Mouse (Mus musculus) liver, postnatal 0 days (tissue): ENCODE data around the gene Ubl5. TPM values are rescaled to one million over a fixed set of nuclear protein-coding genes. Genes with fewer than 3 reads are reported as not detected.
A peak's percentile ranks its signal among the peaks of the same experiment; 100 is the strongest.
"Not testable (repeated sequence)": the region's sequence is repeated elsewhere in the genome, so short reads cannot be mapped to it uniquely, and the experiment has no call there.

Experiments used
- ATAC-seq: fragments of 200-750 bp; cut with Nextera tagmentation; 2 replicates; pipeline ENCODE4 v1.8.0; 2017; ENCODE audit warnings: mild to moderate bottlenecking, moderate library complexity
- DNase-seq: peaks from one replicate; pipeline ENCODE4 v3.0.0-alpha.2; 2016
- H3K27ac ChIP-seq: fragments of 300-500 bp; sonication (generic); 2 replicates; pipeline ENCODE4 v1.5.1; 2014; ENCODE audit warnings: antibody characterized with exemption, moderate library complexity, mild to moderate bottlenecking, low read depth
- H3K27me3 ChIP-seq: fragments of 300-500 bp; sonication (generic); 2 replicates; pipeline ENCODE4 v1.6.1; 2014; ENCODE audit warnings: low read length, control low read depth, mixed read lengths; ENCODE audit not compliant: insufficient read depth
- H3K36me3 ChIP-seq: fragments of 300-500 bp; sonication (generic); replicated peaks from 2 replicates; pipeline ENCODE4 v1.6.1; 2014; ENCODE audit warnings: mild to moderate bottlenecking, control low read depth, low read length, moderate library complexity, mixed read lengths; ENCODE audit not compliant: insufficient read depth
- H3K4me1 ChIP-seq: fragments of 300-500 bp; sonication (generic); 2 replicates; pipeline ENCODE4 v1.6.1; 2014; ENCODE audit warnings: antibody characterized with exemption, mild to moderate bottlenecking, control low read depth; ENCODE audit not compliant: insufficient read depth
- H3K4me2 ChIP-seq: fragments of 300-500 bp; sonication (generic); 2 replicates; pipeline ENCODE4 v1.6.1; 2014; ENCODE audit warnings: low read depth, mild to moderate bottlenecking, low read length, moderate library complexity, mixed read lengths
- H3K4me3 ChIP-seq: fragments of 300-500 bp; sonication (generic); 2 replicates; pipeline ENCODE4 v1.5.1; 2014; ENCODE audit warnings: low read depth, low read length
- H3K9ac ChIP-seq: fragments of 300-500 bp; sonication (generic); replicated peaks from 2 replicates; pipeline ENCODE4 v1.6.1; 2014; ENCODE audit warnings: mild to moderate bottlenecking, moderate library complexity
- H3K9me3 ChIP-seq: fragments of 300-500 bp; sonication (generic); 2 replicates; pipeline ENCODE4 v1.6.1; 2016; ENCODE audit warnings: mild to moderate bottlenecking, control low read depth, low read length, mixed read lengths
- CTCF ChIP-seq: sonication (generic); IDR thresholded peaks from 2 replicates; pipeline ENCODE4 v1.5.1; 2016; ENCODE audit warnings: antibody characterized with exemption, low read depth
- EP300 ChIP-seq: IDR thresholded peaks from 2 replicates; pipeline ENCODE4 v1.6.1; 2016; ENCODE audit warnings: antibody characterized with exemption, low read depth, mild to moderate bottlenecking
- WGBS: fragments of 180-500 bp; shearing (Covaris S2); extraction: QIAGEN DNeasy Blood & Tissue Kit; methylation state at CpG from one replicate; pipeline ENCODE4 v1.1.7; 2014; ENCODE audit not compliant: insufficient replicate concordance; 5-methylcytosine and 5-hydroxymethylcytosine counted together
- polyA plus RNA-seq: library from polyadenylated mRNA; unstranded; fragments of >200 nt; fragmentation: Nextera tagmentation; extraction: Ambion mirVana; gene quantifications from 2 replicates; pipeline ENCODE4 v1.2.1, GENCODE M21; 2015

Gene Ubl5
- polyA plus RNA-seq, 1 experiment from 2014 or later = 257 TPM

GRCm38 (mm10) chr9:20689403-20689802 is 46.7 kb downstream of the Ubl5 start:
- DNase-seq (no peak), ATAC-seq (no peak)
- TF ChIP-seq CTCF = no peak
- TF ChIP-seq EP300 = no peak
- H3K4me1 ChIP-seq = no peaks in the 10 kb centered on the region
- no peak overlapping the region for H3K4me2 ChIP-seq
- H3K9me3 ChIP-seq = no peaks in the 10 kb centered on the region
- H3K27me3 ChIP-seq = no peaks in the 10 kb centered on the region
- H3K36me3 ChIP-seq = no peaks in the 10 kb centered on the region
- H3K9ac ChIP-seq = no peak overlapping the region
- 43% methylated on average over 1 of the region's 1 CpGs for WGBS
- H3K27ac ChIP-seq = no peak overlapping the region
- no peak overlapping the region for H3K4me3 ChIP-seq

GRCm38 (mm10) chr9:20689913-20690312 is 47.2 kb downstream of the Ubl5 start:
- no peak overlapping the region for H3K27ac ChIP-seq
- H3K4me2 ChIP-seq = no peak overlapping the region
- no peak for DNase-seq
- H3K4me3 ChIP-seq = no peak overlapping the region
- no peaks in the 10 kb centered on the region for H3K36me3 ChIP-seq
- no peak overlapping the region for H3K9ac ChIP-seq
- 0 out of 2 replicates have a peak, but pooled peaks cover 3% of the 10 kb centered on the region for H3K27me3 ChIP-seq
- no peak for ATAC-seq
- 29% methylated on average over 4 of the region's 4 CpGs for WGBS
- no peaks in the 10 kb centered on the region for H3K9me3 ChIP-seq
- TF ChIP-seq EP300 (no peak), CTCF (no peak)
- H3K4me1 ChIP-seq = no peaks in the 10 kb centered on the region

GRCm38 (mm10) chr9:20690449-20690848 is 47.8 kb downstream of the Ubl5 start:
- not testable (repeated sequence) for DNase-seq, H3K4me2 ChIP-seq, H3K9ac ChIP-seq, H3K4me1 ChIP-seq, H3K27me3 ChIP-seq, H3K27ac ChIP-seq, H3K4me3 ChIP-seq, H3K9me3 ChIP-seq, H3K36me3 ChIP-seq, ATAC-seq
- WGBS = 78% methylated on average over 2 of the region's 2 CpGs

GRCm38 (mm10) chr9:20692863-20693262 is 50.2 kb downstream of the Ubl5 start:
- peaks cover 8% of the 10 kb centered on the region; the same call in 1 of the 2 replicates for H3K27me3 ChIP-seq
- 79% methylated on average over 3 of the region's 3 CpGs for WGBS
- no peak overlapping the region for H3K4me3 ChIP-seq
- no peak overlapping the region for H3K9ac ChIP-seq
- H3K9me3 ChIP-seq = no peaks in the 10 kb centered on the region
- TF ChIP-seq EP300 = no peak
- TF ChIP-seq CTCF = no peak
- no peaks in the 10 kb centered on the region for H3K36me3 ChIP-seq
- ATAC-seq (no peak), DNase-seq (no peak)
- H3K4me2 ChIP-seq = no peak overlapping the region
- no peak overlapping the region for H3K27ac ChIP-seq
- H3K4me1 ChIP-seq = no peaks in the 10 kb centered on the region

GRCm38 (mm10) chr9:20694721-20695235 is 52.1 kb downstream of the Ubl5 start:
- TF ChIP-seq EP300 (no peak), CTCF (no peak)
- H3K27ac ChIP-seq = no peak overlapping the region
- DNase-seq (no peak), ATAC-seq (no peak)
- H3K36me3 ChIP-seq = no peaks in the 10 kb centered on the region
- peaks cover 8% of the 10 kb centered on the region; the same call in 1 of the 2 replicates for H3K27me3 ChIP-seq
- peak overlapping the region; percentile 39 for H3K4me3 ChIP-seq
- H3K9me3 ChIP-seq = no peaks in the 10 kb centered on the region
- H3K4me2 ChIP-seq = peak overlapping the region; percentile 56
- no peaks in the 10 kb centered on the region for H3K4me1 ChIP-seq
- WGBS = 5% methylated on average over 25 of the region's 25 CpGs
- H3K9ac ChIP-seq = no peak overlapping the region

GRCm38 (mm10) chr9:20696107-20696712 is 53.5 kb downstream of the Ubl5 start:
- no peak overlapping the region for H3K4me3 ChIP-seq

More at GRCm38 (mm10) chr9:20696107-20696712, 53.5 kb downstream of the Ubl5 start:
- Histone ChIP-seq H3K9me3 (no peaks in the 10 kb centered on the region), H3K9ac (no peak overlapping the region), H3K4me2 (no peak overlapping the region), H3K4me1 (no peaks in the 10 kb centered on the region), H3K27me3 (peaks cover 8% of the 10 kb centered on the region; the same call in 1 of the 2 replicates), H3K27ac (no peak overlapping the region), H3K36me3 (no peaks in the 10 kb centered on the region)
- WGBS = 55% methylated on average over 5 of the region's 5 CpGs
- no peak for TF ChIP-seq EP300
- TF ChIP-seq CTCF = no peak
- DNase-seq = no peak
- no peak for ATAC-seq

Other genes starting within 250 kb of the Ubl5 start
- 2.8 and 3.3 TPM in 2 replicates for gene Zfp26, start 182.7 kb upstream of the Ubl5 start, polyA plus RNA-seq
- 4.5 and 4.8 TPM in 2 replicates for gene Zfp426, start 150.1 kb upstream of the Ubl5 start, polyA plus RNA-seq
- 9.2 and 9.7 TPM in 2 replicates for gene Zfp266, start 121.5 kb upstream of the Ubl5 start, polyA plus RNA-seq
- gene Zfp846, start 61.6 kb upstream of the Ubl5 start, polyA plus RNA-seq = 2.1 and 2.4 TPM in 2 replicates
- 7.1 and 7.3 TPM in 2 replicates for gene Fbxl12, start 1.9 kb downstream of the Ubl5 start, polyA plus RNA-seq
- 15.0 and 15.5 TPM in 2 replicates for gene Pin1, start 9.2 kb downstream of the Ubl5 start, polyA plus RNA-seq
- 0.20 and 0.34 TPM in 2 replicates for gene Olfm2, start 103.5 kb downstream of the Ubl5 start, polyA plus RNA-seq
- gene Col5a3, start 172.2 kb downstream of the Ubl5 start, polyA plus RNA-seq = 0.83 and 1.0 TPM in 2 replicates
- gene Rdh8, start 175.6 kb downstream of the Ubl5 start, polyA plus RNA-seq = not detected in 2 replicates
- 3.5 and 5.4 TPM in 2 replicates for gene A230050P20Rik, start 225.8 kb downstream of the Ubl5 start, polyA plus RNA-seq
- 16.6 TPM in 2 replicates for gene Angptl6, start 236.8 kb downstream of the Ubl5 start, polyA plus RNA-seq
- gene Ppan, start 245.3 kb downstream of the Ubl5 start, polyA plus RNA-seq = 32.4 and 32.5 TPM in 2 replicates